Mouse (Mus musculus) v-Abl transformed pro-B cells (cell line): ENCODE data around the gene Ldhc.
"Not testable (repeated sequence)": the region's sequence is repeated elsewhere in the genome, so short reads cannot be mapped to it uniquely, and the experiment has no call there.

ENCODE experiments used
- in situ Hi-C, 2 experiments: fragments of 400-800 bp; cut with MboI; formaldehyde crosslinking; loops; one replicate each; pipeline ENCODE4 v1.15.1; 2025; ENCODE audit not compliant: unreplicated experiment in 2 of 2

Ldhc gene

DNA sequence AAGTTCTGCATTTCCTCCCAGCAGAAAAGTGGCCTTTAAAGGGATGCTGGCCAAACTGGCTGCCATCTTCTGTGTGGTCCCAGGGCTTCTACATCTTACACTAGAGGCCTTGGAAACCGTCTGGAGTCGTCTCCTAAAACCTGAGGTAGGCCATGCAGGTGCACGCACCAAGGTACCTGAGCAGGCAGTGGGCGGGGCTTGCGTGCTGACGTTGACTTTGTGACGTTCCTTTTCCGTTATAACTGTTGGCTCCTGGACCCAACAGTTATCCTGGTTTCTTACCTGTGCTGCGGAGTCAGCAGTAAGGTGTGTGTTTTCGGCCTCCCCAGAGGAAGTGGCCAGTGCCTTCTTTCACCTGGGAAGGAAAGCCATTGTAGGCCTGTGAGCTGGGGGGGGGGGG is at the start of gene Ldhc:
Gene Ldhc (plus strand): TSS at position 208 of the 400 bp plus-strand sequence.
- in situ Hi-C loops: no loop called here

DNA sequence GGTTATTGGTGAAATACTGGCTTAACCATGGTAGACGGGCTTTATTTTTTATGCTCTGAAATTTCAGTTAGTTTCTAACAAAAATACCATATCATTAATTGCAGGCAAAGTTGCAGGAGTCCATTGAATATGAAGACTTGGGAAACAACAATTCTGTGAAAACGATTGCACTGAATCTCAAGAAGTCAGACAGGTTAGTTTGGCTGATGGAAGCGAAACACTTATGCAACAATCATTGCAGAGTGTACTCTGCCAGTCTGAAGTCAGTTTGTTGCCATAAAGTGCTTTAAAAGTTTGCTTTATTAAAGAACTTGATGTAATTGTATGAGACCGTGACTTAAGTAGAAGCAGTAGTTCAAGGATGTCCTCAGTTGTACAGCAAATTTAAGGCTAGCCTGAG is 47.0 kb upstream of the Ldhc start:
- in situ Hi-C loops: no loop called here

DNA sequence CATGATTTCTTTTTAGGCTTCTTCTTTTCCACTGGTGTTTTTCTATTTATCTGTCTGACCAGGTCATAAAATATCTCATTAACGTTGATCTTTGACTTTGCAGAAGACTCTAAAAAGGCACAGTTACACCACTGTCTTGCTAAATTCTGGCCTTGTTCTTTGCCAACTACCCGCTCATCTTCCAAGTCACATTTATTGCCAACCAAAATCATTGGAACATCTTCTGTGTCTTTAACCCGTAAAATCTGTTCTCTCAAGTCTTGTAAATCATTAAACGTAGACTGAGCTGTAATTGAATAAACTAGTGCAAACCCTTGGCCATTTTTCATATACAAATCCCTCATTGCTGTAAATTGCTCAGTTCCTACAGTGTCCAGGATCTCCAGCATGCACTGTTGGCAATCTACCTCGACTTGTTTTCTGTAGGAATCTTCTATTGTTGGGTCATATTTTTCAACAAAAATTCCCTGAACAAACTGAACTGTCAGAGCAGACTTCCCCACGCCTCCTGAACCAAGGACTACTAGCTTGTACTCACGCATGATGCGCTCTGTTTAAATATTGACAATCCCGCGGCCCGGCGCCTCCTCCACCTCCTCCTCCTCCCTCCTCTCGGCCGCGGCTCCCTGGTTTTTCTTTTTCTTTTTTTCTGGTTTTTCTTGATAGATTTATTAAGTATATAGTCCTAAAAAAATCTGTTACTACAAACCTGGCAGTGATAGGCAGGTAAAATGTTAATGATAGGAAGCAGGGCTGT is 39.9 kb upstream of the Ldhc start:
- in situ Hi-C loops: not testable (repeated sequence)

DNA sequence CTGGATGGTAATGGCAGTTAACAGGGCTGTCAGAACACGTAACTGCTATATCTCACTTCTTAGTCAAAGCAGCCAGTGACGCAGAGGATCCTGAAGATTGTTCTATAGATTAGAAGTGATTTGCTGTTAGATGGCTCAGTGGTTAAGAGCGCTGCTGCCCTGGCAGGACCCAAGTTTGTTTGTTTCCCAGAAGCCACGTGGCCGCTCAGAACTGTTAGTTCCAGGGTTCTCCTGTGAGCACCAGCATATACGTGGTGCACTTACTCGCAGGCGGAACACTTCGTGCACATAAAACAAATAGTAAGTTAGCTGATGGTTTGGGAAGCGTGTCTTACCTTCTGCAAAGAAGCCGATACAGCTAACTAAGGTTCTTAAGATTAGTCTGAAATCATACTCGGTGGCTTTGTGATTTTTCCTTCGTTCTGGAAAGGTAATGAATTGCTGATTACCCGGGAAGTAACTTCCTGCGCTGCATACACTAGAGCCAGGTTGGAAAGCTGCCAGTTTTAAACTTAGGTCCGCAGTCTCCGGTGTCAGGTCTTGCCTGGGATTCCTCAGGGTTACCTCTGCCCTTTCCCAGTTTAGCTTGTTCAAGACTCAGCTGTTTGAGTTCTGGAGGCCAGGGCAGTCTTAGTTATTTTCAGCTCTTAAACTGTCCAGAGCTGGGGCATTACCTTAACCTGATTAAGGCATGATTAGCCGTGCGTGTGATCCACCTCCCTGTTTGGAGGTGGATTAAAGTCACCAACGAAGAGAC is 33.8 kb upstream of the Ldhc start:
- in situ Hi-C loops: loop anchor here in 1 of 2 experiments (25.0 kb wide), 1 partner anchor 1315 kb away; the partner anchor contains the start of gene Nucb1

DNA sequence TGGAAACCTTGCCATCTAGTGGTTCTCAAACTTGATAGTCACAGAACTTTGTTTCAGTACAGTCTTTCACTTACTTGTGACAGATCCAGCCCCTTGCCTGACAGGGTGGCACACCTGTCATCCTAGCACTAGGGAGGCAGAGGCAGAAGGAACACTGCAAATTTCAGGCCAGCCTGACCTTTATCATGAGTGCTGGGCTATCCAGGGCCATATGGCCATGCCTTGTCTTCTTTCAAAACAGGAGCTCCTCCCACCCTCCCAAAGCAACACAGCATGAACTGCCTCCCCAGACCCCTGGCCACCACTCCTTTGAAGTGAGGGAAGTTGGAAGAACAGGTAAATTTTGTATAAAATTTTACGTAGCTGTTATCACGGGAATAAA is 33.2 kb upstream of the Ldhc start:
- in situ Hi-C loops: loop anchor here in 1 of 2 experiments (25.0 kb wide), 1 partner anchor 1315 kb away; the partner anchor contains the start of gene Nucb1

DNA sequence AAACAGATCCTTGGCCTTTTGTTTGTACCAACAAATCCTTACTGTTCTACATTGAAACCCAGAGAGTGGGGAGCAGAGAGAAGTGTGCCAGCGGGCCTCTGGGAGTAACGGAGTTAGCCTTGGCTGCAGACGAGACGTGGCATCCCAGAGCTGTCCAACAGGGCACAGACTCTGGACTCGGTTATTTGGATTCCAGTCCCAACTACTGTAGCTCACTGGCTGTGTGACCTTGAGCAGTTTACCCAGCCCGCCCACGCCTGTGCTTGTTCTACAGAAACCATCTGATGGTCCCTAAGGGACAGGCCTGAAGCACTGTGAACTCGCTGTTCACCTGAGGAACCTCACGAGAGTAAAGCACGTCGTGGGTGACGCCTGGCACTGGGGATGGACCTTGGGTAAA is 31.1 kb upstream of the Ldhc start:
- in situ Hi-C loops: loop anchor here in 1 of 2 experiments (25.0 kb wide), 1 partner anchor 1318 kb away; the partner anchor contains the start of gene Nucb1

DNA sequence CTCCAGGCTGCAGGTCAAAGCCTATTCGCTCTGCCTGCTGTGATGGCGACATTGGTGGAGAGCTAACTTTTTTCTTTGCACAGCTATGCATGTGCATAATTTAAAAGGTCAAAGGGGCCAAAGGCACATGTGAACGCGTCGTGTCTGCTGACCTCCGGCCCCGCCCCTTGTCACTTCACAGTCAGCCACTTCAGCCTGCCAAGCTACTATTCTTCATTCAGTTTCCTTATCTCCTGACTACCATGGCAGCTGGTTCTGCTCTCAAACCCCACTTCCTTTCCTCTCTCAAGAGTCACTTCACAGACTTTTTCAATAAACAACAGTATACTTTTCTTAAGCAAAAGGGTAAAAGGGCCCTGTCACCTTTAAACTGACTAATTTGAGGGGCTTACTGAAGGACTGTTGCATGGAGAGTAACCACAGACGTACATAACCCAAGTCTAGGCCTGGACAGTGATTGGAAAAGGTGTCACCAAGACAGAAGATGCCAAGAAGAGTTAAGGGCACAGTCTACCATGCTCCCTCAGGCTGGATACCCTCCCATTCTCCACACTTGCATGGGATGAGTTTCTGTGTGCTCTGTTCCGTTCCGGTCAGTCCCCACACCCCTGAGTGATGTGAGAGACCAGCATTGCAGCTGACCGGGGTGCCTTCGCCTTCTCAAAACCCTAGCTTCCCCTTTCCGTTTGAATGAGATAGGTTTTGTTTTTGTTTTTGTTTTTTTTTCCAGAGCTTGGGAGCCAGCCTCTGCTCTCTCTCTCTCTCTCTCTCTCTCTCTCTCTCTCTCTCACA is 30.0 kb upstream of the Ldhc start:
- in situ Hi-C loops: loop anchor here in 1 of 2 experiments (25.0 kb wide), 1 partner anchor 1319 kb away; the partner anchor contains the start of gene Nucb1

DNA sequence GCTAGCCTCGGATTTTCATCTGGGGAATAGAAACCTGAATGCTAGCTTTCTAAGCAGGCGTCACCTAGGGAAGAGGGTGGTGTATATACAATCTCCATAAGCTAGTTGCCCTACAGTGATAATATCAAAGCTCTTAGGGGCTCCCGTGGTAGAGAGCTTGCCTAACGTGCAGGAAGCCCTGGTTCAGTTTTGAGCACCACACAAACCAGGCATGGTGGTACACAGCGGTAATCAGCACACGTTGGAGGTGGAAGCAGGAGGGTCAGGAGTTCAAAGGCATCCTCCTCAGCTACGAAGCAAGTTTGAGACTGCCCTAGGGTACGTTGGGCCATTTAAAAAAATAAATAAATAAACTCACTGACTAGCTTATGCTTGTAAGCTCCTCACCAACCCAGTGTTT is 29.3 kb upstream of the Ldhc start:
- in situ Hi-C loops: loop anchor here in 1 of 2 experiments (25.0 kb wide), 1 partner anchor 1319 kb away; the partner anchor contains the start of gene Nucb1

DNA sequence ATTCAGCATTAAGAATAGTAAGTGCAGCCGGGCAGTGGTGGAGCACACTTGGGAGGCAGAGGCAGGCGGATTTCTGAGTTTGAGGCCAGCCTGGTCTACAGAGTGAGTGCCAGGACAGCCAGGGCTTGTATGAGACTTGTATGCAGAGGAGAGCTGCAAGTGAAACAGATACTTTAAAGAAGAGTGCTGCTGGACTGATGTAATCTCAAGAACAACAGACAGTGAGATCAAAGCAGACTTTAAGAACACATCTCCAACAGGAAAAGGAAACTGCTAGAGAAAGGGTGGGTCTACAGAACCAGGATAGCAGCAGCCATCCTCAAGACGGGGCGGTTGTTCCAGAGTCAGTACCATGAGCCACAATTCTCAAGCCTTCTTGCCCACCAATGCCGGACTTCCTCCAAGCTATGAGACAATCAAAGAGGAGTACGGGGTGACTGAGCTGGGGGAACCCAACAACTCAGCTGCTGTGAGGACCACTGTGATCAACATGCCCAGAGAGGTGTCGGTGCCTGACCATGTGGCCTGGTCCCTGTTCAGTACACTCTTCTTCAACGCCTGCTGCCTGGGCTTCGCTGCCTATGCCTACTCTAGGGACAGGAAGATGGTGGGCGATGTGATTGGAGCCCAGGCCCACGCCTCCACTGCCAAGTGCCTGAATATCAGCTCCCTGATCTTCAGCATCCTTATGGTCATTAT is 28.7 kb upstream of the Ldhc start:
- in situ Hi-C loops: loop anchor here in 1 of 2 experiments (25.0 kb wide), 1 partner anchor 1320 kb away; the partner anchor contains the start of gene Nucb1

DNA sequence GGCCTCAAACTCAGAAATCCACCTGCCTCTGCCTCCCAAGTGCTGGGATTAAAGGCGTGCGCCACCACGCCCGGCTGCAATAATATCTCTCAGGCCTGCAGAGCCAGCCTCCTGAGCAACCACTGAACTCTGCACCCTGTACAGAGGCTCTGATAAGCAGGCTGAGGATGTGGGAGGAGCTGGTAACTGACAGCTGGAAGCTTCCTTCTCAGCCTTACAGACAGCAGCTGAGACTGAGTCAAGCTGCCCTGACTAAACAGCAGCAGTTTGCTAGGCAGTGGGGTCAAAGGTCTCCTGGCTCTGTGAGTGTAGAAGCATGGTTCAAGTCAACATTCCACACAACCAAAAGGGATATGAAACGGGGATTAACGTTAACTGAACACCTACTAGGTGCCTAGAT is 27.7 kb upstream of the Ldhc start:
- in situ Hi-C loops: loop anchor here in 1 of 2 experiments (25.0 kb wide), 1 partner anchor 1321 kb away; the partner anchor contains the start of gene Nucb1

DNA sequence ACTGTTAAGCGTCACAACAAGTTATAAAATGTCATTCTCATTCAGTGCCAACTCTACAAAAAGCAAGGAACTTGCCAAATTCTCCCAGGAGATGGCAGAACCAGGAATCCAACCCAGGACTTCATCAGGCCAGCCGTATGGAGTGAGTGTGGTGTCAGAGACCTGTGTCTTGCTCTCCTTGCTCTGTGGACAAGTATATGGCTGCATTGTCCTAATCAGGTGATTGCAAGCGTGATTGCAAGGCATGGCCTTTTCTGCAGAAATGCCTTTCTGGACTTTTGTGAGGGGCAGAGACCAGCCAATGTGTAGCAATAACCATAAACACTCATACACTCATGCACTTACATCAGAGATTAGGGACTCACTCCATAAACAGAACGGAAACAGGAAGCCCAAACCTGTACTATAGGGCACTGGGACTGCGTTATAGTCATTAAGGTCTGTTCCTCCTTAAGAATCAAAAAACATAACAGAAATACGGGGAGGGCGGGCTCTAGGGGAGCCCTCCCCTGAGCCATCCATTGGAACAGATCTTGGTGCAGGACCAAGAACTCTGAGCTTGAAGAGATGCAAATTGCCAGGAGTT is 27.2 kb upstream of the Ldhc start:
- in situ Hi-C loops: loop anchor here in 1 of 2 experiments (25.0 kb wide), 1 partner anchor 1321 kb away; the partner anchor contains the start of gene Nucb1

DNA sequence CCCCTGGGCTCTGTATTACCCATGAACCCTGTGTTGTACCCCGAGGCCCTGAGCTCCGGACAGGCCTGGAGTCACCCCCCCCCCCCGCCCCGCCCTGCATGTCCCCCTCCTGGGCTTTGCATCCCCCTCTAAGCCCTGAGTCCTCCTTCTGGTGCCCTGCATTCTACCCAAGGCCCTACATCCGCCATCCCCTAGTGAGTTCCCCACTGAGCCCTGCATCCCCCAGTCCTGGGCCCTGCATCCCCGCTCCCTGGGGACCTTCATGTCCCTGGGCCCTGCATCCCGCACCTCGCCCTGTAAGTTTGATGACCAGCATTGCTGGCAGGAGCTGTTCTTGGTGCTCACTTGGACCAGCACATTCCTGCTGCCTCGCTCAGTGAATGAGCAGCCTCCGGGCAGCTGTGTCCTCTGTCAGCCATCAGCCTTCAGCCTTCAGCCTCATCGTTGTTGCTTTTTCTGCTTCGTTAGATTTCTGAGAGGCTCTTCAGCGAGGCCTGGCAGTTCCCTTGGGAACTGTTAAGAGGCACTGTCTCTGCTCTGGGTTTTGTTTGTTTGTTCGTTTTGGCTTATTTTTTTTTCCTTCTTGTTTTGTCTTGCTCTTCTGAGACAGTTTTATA is 25.9 kb upstream of the Ldhc start:
- in situ Hi-C loops: loop anchor here in 1 of 2 experiments (25.0 kb wide), 1 partner anchor 1323 kb away; the partner anchor contains the start of gene Nucb1

DNA sequence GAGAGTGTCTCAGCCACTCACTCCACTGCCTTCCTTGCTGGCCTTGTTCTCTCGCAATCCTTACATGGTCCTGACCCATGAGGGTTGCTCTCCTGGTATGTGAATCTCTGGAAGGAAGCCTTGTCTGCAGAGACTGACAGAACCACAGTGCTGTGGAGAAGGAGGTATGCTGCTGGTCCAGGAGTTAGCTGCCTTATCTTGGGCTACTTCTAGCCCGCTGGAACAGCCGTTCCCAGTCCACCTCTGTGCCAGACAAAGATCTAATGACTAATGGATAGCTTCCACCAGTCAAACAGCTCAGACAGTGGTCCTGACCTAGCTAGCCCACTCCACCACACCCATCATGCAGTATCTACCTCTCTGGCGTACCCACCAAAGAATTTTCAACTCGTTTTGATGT is 24.6 kb upstream of the Ldhc start:
- in situ Hi-C loops: loop anchor here in 1 of 2 experiments (25.0 kb wide), 1 partner anchor 1324 kb away; the partner anchor contains the start of gene Nucb1

DNA sequence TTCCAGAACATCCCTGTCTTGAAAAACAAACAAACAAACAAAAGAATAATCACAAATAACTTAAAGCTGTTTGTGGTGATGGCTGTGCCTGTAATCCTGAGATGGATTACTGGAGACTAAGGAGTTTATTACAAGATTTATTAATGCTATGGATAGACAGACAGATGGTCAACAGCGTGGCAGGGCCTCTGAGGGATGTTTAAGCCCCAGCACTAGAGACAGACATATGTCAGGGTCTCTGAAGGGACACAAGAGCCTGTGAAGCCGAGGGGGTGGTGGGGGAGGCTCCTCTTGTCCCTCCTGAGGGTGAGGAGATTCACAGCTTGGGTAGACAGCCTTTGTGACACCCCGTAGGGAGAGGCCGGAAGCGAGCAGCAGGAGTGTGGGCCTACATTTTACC is 23.9 kb upstream of the Ldhc start:
- in situ Hi-C loops: loop anchor here in 1 of 2 experiments (25.0 kb wide), 1 partner anchor 1325 kb away; the partner anchor contains the start of gene Nucb1

DNA sequence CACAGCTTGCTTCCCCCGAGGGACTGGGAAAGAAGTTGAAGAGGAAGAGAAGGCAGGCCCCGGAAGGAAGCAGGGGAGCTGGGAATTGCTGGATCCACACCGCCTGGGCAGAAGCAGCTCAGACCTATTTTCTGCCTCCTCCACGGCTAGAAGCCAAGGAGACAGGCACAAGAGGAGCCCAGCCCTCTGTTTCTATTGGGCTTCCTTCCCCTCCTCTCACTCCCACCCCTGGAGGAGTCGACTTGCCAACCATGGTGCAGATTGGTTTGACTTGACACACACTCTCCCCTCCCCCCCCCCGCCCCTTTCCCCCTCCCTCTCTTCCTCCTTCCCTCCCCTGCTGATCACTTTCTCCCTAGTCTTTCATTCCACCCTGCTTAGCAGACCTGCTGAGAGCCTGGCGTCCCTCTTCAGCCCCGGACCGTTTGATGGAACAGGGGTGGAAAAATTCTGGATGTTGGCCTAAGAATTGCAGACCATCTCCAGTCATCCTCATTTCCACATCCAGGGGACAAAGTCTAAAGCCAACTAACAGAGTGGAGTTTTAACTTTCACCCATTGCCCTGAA is 22.8 kb upstream of the Ldhc start:
- in situ Hi-C loops: loop anchor here in 1 of 2 experiments (25.0 kb wide), 1 partner anchor 1326 kb away; the partner anchor contains the start of gene Nucb1

DNA sequence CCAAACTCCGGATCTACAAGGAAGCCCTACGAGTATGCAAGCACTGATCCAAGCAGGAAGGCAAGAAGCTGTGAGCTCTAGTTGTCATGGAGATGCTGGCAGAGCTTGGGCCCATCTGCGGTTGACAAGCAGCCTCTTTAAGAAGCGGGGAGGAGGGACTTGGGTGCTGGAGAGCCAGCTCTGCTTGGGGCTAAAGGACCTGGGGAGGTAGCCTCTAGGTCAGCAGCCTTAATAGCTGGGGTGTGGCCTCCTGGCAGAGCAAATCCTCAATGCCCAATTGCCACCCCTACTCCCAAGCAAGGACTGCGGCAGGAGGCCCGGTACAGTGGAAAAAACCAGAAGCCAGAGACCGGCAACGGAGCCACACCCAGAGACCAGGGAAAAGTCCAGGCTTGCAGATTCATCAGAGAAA is 22.1 kb upstream of the Ldhc start:
- in situ Hi-C loops: loop anchor here in 1 of 2 experiments (25.0 kb wide), 1 partner anchor 1327 kb away; the partner anchor contains the start of gene Nucb1

DNA sequence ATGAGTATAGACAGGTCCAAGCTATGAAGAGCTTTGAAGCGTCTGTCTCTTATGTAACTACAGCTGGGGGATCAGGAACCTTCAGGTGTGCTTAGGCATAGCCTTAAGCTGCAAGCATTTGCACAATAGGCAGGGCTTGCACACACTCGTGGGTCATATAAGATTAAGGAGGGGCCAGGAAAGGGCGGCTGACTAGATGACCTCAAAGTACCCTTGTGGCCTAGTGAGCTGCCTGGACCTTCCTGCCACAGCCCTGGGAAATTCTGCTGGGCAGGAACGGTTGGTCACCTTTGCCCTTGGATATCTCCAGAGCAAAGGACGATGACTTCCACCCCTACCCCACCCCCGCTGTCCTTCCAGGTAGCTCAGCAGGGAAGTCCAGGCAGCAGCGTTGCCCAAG is 21.6 kb upstream of the Ldhc start:
- in situ Hi-C loops: loop anchor here in 1 of 2 experiments (25.0 kb wide), 1 partner anchor 1327 kb away; the partner anchor contains the start of gene Nucb1

DNA sequence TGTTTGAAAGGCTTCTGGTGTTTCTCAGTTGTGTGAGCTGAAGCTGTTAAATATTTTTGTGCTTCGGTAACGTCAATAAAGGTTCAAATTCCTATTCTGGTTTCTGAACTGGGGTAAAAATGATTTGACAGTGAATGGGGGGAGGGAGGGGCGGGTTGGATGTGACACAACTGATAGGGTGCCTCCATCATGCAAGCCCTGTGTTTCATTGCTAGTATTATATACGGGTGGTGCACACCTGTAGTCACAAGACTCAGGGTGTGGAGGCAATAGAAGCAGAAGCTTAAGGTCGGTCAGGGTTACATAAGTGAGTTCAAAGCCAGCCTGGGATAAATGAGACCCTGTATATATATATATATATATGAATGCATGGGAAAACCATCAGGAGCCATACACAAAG is 21.1 kb upstream of the Ldhc start:
- in situ Hi-C loops: loop anchor here in 1 of 2 experiments (25.0 kb wide), 1 partner anchor 1328 kb away; the partner anchor contains the start of gene Nucb1
